9 mouse cellular contexts compared by ENCODE assay signal in genomic region chr7:140858746-140859145, GRCm38 (mm10). TPM values are rescaled to one million over a fixed set of nuclear protein-coding genes. Genes with fewer than 3 reads are reported as not detected.
DNase-seq lines count a peak whose midpoint lies in the region; ATAC-seq and TF ChIP-seq lines count a peak whose summit lies in the region.
"Had no signal": no experiment of that assay in that cellular context is flagged by ENCODE, and none has a peak within 500 bp of the region (broad histone marks: within the 10 kb centered on the region; RNA-seq: fewer than 3 reads in every experiment).

No protein-coding gene starts in this region.

- DNase-seq in forebrain, embryonic 10.5 days (ENCODE audit: extremely low spot score, low spot score) = no peak
- no peak for DNase-seq in forebrain, embryonic 11.5 days (ENCODE audit: low spot score)
- DNase-seq in neural tube, embryonic 11.5 days (ENCODE audit: low spot score) = no peak
- no peak for DNase-seq in neural tube, embryonic 10.5 days (ENCODE audit: extremely low spot score, low spot score)
- no peak for DNase-seq in stomach, postnatal 0 days (ENCODE audit: low spot score)
- no peak for DNase-seq in embryo, embryonic 11 days
- DNase-seq in frontal cortex, postnatal 10 days (ENCODE audit: low spot score in 2 of 2) = no peak

- ATAC-seq in forebrain, embryonic 11.5 days (replicated peaks; ENCODE audit: low FRiP score) = no peak
- ATAC-seq in neural tube, embryonic 11.5 days (ENCODE audit: insufficient read depth, low FRiP score, low TSS enrichment) = no peak
- ATAC-seq in liver, embryonic 15.5 days (ENCODE audit: insufficient read depth) = no peak
- no peak for ATAC-seq in stomach, postnatal 0 days (ENCODE audit: low FRiP score, low TSS enrichment)

- H3K9me3 ChIP-seq in forebrain, embryonic 10.5 days = no peaks in the 10 kb centered on the region
- no peaks in the 10 kb centered on the region for H3K9me3 ChIP-seq in forebrain, embryonic 11.5 days (ENCODE audit: control insufficient read depth, low read length)
- H3K9me3 ChIP-seq in neural tube, embryonic 11.5 days (ENCODE audit: control insufficient read depth, low read length) = no peaks in the 10 kb centered on the region
- H3K9me3 ChIP-seq in liver, embryonic 15.5 days (replicated peaks) = no peaks in the 10 kb centered on the region
- no peaks in the 10 kb centered on the region for H3K9me3 ChIP-seq in stomach, postnatal 0 days (ENCODE audit: control insufficient read depth, low read length)

- TF ChIP-seq EP300 in stomach, postnatal 0 days (optimal IDR thresholded peaks at IDR 0.05) = no peak

- peaks cover 65% of the 10 kb centered on the region for H3K36me3 ChIP-seq in forebrain, embryonic 10.5 days (replicated peaks)
- H3K36me3 ChIP-seq in forebrain, embryonic 11.5 days (ENCODE audit: control insufficient read depth, insufficient read depth, low read length) = peaks cover 6% of the 10 kb centered on the region
- H3K36me3 ChIP-seq in neural tube, embryonic 11.5 days (ENCODE audit: control insufficient read depth, insufficient read depth, low read length) = peaks cover 17% of the 10 kb centered on the region; the same call in 1 of the 2 replicates
- peaks cover 68% of the 10 kb centered on the region for H3K36me3 ChIP-seq in liver, embryonic 15.5 days (replicated peaks)
- H3K36me3 ChIP-seq in stomach, postnatal 0 days (ENCODE audit: control insufficient read depth, insufficient read depth, low read length) = peaks cover 26% of the 10 kb centered on the region

- no peak for TF ChIP-seq CTCF in stomach, postnatal 0 days (IDR thresholded peaks at IDR 0.05; ENCODE audit: low read depth)

- 92% methylated on average over 8 of the region's 8 CpGs for WGBS in forebrain, embryonic 10.5 days
- WGBS in forebrain, embryonic 11.5 days = 96% methylated on average over 8 of the region's 8 CpGs
- 97% methylated on average over 8 of the region's 8 CpGs for WGBS in neural tube, embryonic 11.5 days
- WGBS in liver, embryonic 15.5 days (ENCODE audit: insufficient replicate concordance) = 84% methylated on average over 8 of the region's 8 CpGs
- 91% methylated on average over 8 of the region's 8 CpGs for WGBS in stomach, postnatal 0 days

- peaks cover 32% of the 10 kb centered on the region for H3K4me1 ChIP-seq in forebrain, embryonic 10.5 days
- H3K4me1 ChIP-seq in forebrain, embryonic 11.5 days (replicated peaks; ENCODE audit: control insufficient read depth, insufficient read depth, low read length) = peaks cover 15% of the 10 kb centered on the region
- peaks cover 21% of the 10 kb centered on the region for H3K4me1 ChIP-seq in neural tube, embryonic 11.5 days (ENCODE audit: control insufficient read depth, insufficient read depth, low read length)
- peaks cover 47% of the 10 kb centered on the region for H3K4me1 ChIP-seq in liver, embryonic 15.5 days (replicated peaks)
- peaks cover 10% of the 10 kb centered on the region; the same call in 1 of the 2 replicates for H3K4me1 ChIP-seq in stomach, postnatal 0 days (replicated peaks; ENCODE audit: control insufficient read depth, insufficient read depth)

- no peak overlapping the region for H3K9ac ChIP-seq in forebrain, embryonic 11.5 days (ENCODE audit: low read length)
- peak overlapping the region; percentile 85 for H3K9ac ChIP-seq in neural tube, embryonic 11.5 days (ENCODE audit: low read length)
- H3K9ac ChIP-seq in liver, embryonic 15.5 days = peak overlapping the region; percentile 90; the same call in 1 of the 2 replicates
- peak overlapping the region; percentile 89; the same call in 1 of the 2 replicates for H3K9ac ChIP-seq in stomach, postnatal 0 days (ENCODE audit: low read length)

- H3K27me3 ChIP-seq in forebrain, embryonic 10.5 days (ENCODE audit: poor library complexity, severe bottlenecking) = no peaks in the 10 kb centered on the region
- no peaks in the 10 kb centered on the region for H3K27me3 ChIP-seq in forebrain, embryonic 11.5 days (ENCODE audit: control insufficient read depth, insufficient read depth, low read length)
- no peaks in the 10 kb centered on the region for H3K27me3 ChIP-seq in neural tube, embryonic 11.5 days (ENCODE audit: control insufficient read depth, insufficient read depth, low read length)
- H3K27me3 ChIP-seq in liver, embryonic 15.5 days = no peaks in the 10 kb centered on the region
- H3K27me3 ChIP-seq in stomach, postnatal 0 days (ENCODE audit: control insufficient read depth, insufficient read depth, low read length) = no peaks in the 10 kb centered on the region

- no peak overlapping the region for H3K27ac ChIP-seq in forebrain, embryonic 10.5 days
- no peak overlapping the region for H3K27ac ChIP-seq in forebrain, embryonic 11.5 days (ENCODE audit: low read depth, low read length)
- H3K27ac ChIP-seq in neural tube, embryonic 11.5 days (ENCODE audit: low read depth, low read length) = no peak overlapping the region
- H3K27ac ChIP-seq in liver, embryonic 15.5 days (replicated peaks) = no peak overlapping the region
- H3K27ac ChIP-seq in stomach, postnatal 0 days (replicated peaks) = no peak overlapping the region

- H3K4me2 ChIP-seq in forebrain, embryonic 11.5 days (ENCODE audit: low read depth, low read length, severe bottlenecking) = no peak overlapping the region
- peak overlapping the region; percentile 99 for H3K4me2 ChIP-seq in neural tube, embryonic 11.5 days (ENCODE audit: low read depth)
- peak overlapping the region; percentile 97 for H3K4me2 ChIP-seq in liver, embryonic 15.5 days
- H3K4me2 ChIP-seq in stomach, postnatal 0 days (replicated peaks; ENCODE audit: low read depth) = peak overlapping the region; percentile 80

- peak overlapping the region; percentile 87; the same call in 1 of the 2 replicates for H3K4me3 ChIP-seq in forebrain, embryonic 10.5 days
- no peak overlapping the region for H3K4me3 ChIP-seq in forebrain, embryonic 11.5 days (ENCODE audit: low read depth, low read length)
- peak overlapping the region; percentile 13; the same call in 1 of the 2 replicates for H3K4me3 ChIP-seq in neural tube, embryonic 11.5 days (ENCODE audit: low read depth, low read length)
- H3K4me3 ChIP-seq in liver, embryonic 15.5 days (replicated peaks) = peak overlapping the region; percentile 90
- peak overlapping the region; percentile 78; the same call in 1 of the 2 replicates for H3K4me3 ChIP-seq in stomach, postnatal 0 days (ENCODE audit: low read depth, low read length)

RNA-seq across cellular contexts. Expression of gene Bet1l, which starts 1.4 kb away (rescaled TPM):
- 21.2 and 22.5 TPM in 2 replicates for polyA plus RNA-seq in forebrain, embryonic 10.5 days (2016; fragmentation: Nextera tagmentation; extraction: Ambion mirVana)
- 27.2 and 29.1 TPM in 2 replicates for polyA plus RNA-seq in forebrain, embryonic 11.5 days (2014; fragmentation: Nextera tagmentation; extraction: Ambion mirVana)
- 27.4 and 31.1 TPM in 2 replicates for polyA plus RNA-seq in neural tube, embryonic 11.5 days (2014; fragmentation: Nextera tagmentation; extraction: Ambion mirVana)
- polyA plus RNA-seq in liver, embryonic 15.5 days (2015; fragmentation: Nextera tagmentation; extraction: Ambion mirVana) = 18.7 and 20.3 TPM in 2 replicates
- polyA plus RNA-seq in stomach, postnatal 0 days (2015; fragmentation: Nextera tagmentation; extraction: Ambion mirVana) = 44.5 and 49.0 TPM in 2 replicates

RNA-seq across cellular contexts. Expression of gene Ric8a, which starts 2.0 kb away (rescaled TPM):
- polyA plus RNA-seq in forebrain, embryonic 10.5 days (2016; fragmentation: Nextera tagmentation; extraction: Ambion mirVana) = 51.3 and 57.6 TPM in 2 replicates
- 57.2 and 63.0 TPM in 2 replicates for polyA plus RNA-seq in forebrain, embryonic 11.5 days (2014; fragmentation: Nextera tagmentation; extraction: Ambion mirVana)
- polyA plus RNA-seq in neural tube, embryonic 11.5 days (2014; fragmentation: Nextera tagmentation; extraction: Ambion mirVana) = 73.3 and 82.2 TPM in 2 replicates
- polyA plus RNA-seq in liver, embryonic 15.5 days (2015; fragmentation: Nextera tagmentation; extraction: Ambion mirVana) = 20.9 and 23.3 TPM in 2 replicates
- 49.0 and 49.1 TPM in 2 replicates for polyA plus RNA-seq in stomach, postnatal 0 days (2015; fragmentation: Nextera tagmentation; extraction: Ambion mirVana)

RNA-seq across cellular contexts. Expression of gene Gm45785, which starts 2.6 kb away (rescaled TPM):
- polyA plus RNA-seq in forebrain, embryonic 10.5 days (2016; fragmentation: Nextera tagmentation; extraction: Ambion mirVana) = not detected in 2 replicates
- not detected in 2 replicates for polyA plus RNA-seq in forebrain, embryonic 11.5 days (2014; fragmentation: Nextera tagmentation; extraction: Ambion mirVana)
- polyA plus RNA-seq in neural tube, embryonic 11.5 days (2014; fragmentation: Nextera tagmentation; extraction: Ambion mirVana) = not detected in 2 replicates
- not detected in 2 replicates for polyA plus RNA-seq in liver, embryonic 15.5 days (2015; fragmentation: Nextera tagmentation; extraction: Ambion mirVana)
- not detected in 2 replicates for polyA plus RNA-seq in stomach, postnatal 0 days (2015; fragmentation: Nextera tagmentation; extraction: Ambion mirVana)
- polyA plus RNA-seq: embryonic facial prominence, embryonic 11.5 days had no signal

RNA-seq across cellular contexts. Expression of gene Odf3, which starts 11.1 kb away (rescaled TPM):
- not detected in 2 replicates for polyA plus RNA-seq in forebrain, embryonic 10.5 days (2016; fragmentation: Nextera tagmentation; extraction: Ambion mirVana)
- polyA plus RNA-seq in forebrain, embryonic 11.5 days (2014; fragmentation: Nextera tagmentation; extraction: Ambion mirVana) = not detected in 2 replicates
- not detected in 2 replicates for polyA plus RNA-seq in neural tube, embryonic 11.5 days (2014; fragmentation: Nextera tagmentation; extraction: Ambion mirVana)
- polyA plus RNA-seq in liver, embryonic 15.5 days (2015; fragmentation: Nextera tagmentation; extraction: Ambion mirVana) = not detected in 2 replicates
- not detected in 2 replicates for polyA plus RNA-seq in stomach, postnatal 0 days (2015; fragmentation: Nextera tagmentation; extraction: Ambion mirVana)
- polyA plus RNA-seq: embryonic facial prominence, embryonic 11.5 days had no signal

RNA-seq across cellular contexts. Expression of gene Scgb1c1, which starts 13.4 kb away (rescaled TPM):
- polyA plus RNA-seq in forebrain, embryonic 10.5 days (2016; fragmentation: Nextera tagmentation; extraction: Ambion mirVana) = not detected in 2 replicates
- polyA plus RNA-seq in forebrain, embryonic 11.5 days (2014; fragmentation: Nextera tagmentation; extraction: Ambion mirVana) = not detected in 2 replicates
- not detected in 2 replicates for polyA plus RNA-seq in neural tube, embryonic 11.5 days (2014; fragmentation: Nextera tagmentation; extraction: Ambion mirVana)
- not detected in 2 replicates for polyA plus RNA-seq in liver, embryonic 15.5 days (2015; fragmentation: Nextera tagmentation; extraction: Ambion mirVana)
- polyA plus RNA-seq in stomach, postnatal 0 days (2015; fragmentation: Nextera tagmentation; extraction: Ambion mirVana) = not detected in 2 replicates
- polyA plus RNA-seq: embryonic facial prominence, embryonic 11.5 days had no signal
